Mouse (Mus musculus): Measurements from ENCODE around the gene Galnt7. TPM values are rescaled to one million over a fixed set of nuclear protein-coding genes. Genes with fewer than 3 reads are reported as not detected.

Gene Galnt7
- total and polyA plus RNA-seq, 2 experiments from 2014 or later: 6.6 to 6.8 TPM

GRCm38 (mm10) chr8:57654146-57654545 lies 1.3 kb upstream of the Galnt7 start:
- 83% methylated on average over 7 of the region's 7 CpGs for WGBS
- TF ChIP-seq CTCF (IDR thresholded peaks at IDR 0.05; ENCODE audit: low read depth): no peak
- no peak overlapping the region for H3K9ac ChIP-seq (replicated peaks; ENCODE audit: low read length)
- no peaks in the 10 kb centered on the region for H3K9me3 ChIP-seq (ENCODE audit: low read length)
- H3K4me2 ChIP-seq (ENCODE audit: low read depth, low read length): peak overlapping the region; percentile 94; the same call in 1 of the 2 replicates
- H3K36me3 ChIP-seq (ENCODE audit: insufficient read depth, low read length): no peaks in the 10 kb centered on the region
- H3K4me3 ChIP-seq (ENCODE audit: low read length): no peak overlapping the region
- no peaks in the 10 kb centered on the region for H3K27me3 ChIP-seq (ENCODE audit: insufficient read depth, low read length)
- H3K27ac ChIP-seq: no peak overlapping the region
- DNase-seq (ENCODE audit: low spot score): no peak
- no peak for ATAC-seq
- peaks cover 5% of the 10 kb centered on the region; the same call in 1 of the 2 replicates for H3K4me1 ChIP-seq (ENCODE audit: insufficient read depth, low read length)

GRCm38 (mm10) chr8:57653768-57654125 lies 915 bp upstream of the Galnt7 start:
- Histone ChIP-seq H3K9me3 (ENCODE audit: low read length) (no peaks in the 10 kb centered on the region), H3K4me3 (ENCODE audit: low read length) (peak overlapping the region; percentile 74), H3K27me3 (ENCODE audit: insufficient read depth, low read length) (no peaks in the 10 kb centered on the region), H3K36me3 (ENCODE audit: insufficient read depth, low read length) (no peaks in the 10 kb centered on the region), H3K27ac (peak overlapping the region; percentile 15; the same call in 1 of the 2 replicates), H3K4me2 (ENCODE audit: low read depth, low read length) (peak overlapping the region; percentile 94), H3K9ac (replicated peaks; ENCODE audit: low read length) (no peak overlapping the region), H3K4me1 (ENCODE audit: insufficient read depth, low read length) (peaks cover 5% of the 10 kb centered on the region; the same call in 1 of the 2 replicates)
- no peak for TF ChIP-seq CTCF (IDR thresholded peaks at IDR 0.05; ENCODE audit: low read depth)
- no peak for ATAC-seq
- 8% methylated on average over 7 of the region's 7 CpGs for WGBS
- no peak for DNase-seq (ENCODE audit: low spot score)

- DNase-seq (ENCODE audit: low spot score) (peak; percentile 62), ATAC-seq (peak; percentile 70)
- Histone ChIP-seq H3K4me2 (ENCODE audit: low read depth, low read length) (peak overlapping the region; percentile 94), H3K36me3 (ENCODE audit: insufficient read depth, low read length) (no peaks in the 10 kb centered on the region), H3K4me1 (ENCODE audit: insufficient read depth, low read length) (peaks cover 5% of the 10 kb centered on the region; the same call in 1 of the 2 replicates), H3K9me3 (ENCODE audit: low read length) (no peaks in the 10 kb centered on the region), H3K4me3 (ENCODE audit: low read length) (peak overlapping the region; percentile 74), H3K9ac (replicated peaks; ENCODE audit: low read length) (peak overlapping the region; percentile 89), H3K27ac (peak overlapping the region; percentile 91), H3K27me3 (ENCODE audit: insufficient read depth, low read length) (no peaks in the 10 kb centered on the region)
- TF ChIP-seq CTCF (IDR thresholded peaks at IDR 0.05; ENCODE audit: low read depth): peak; percentile 10; the same call in 1 of the 2 replicates
- WGBS: 1% methylated on average over 25 of the region's 38 CpGs
Measured at GRCm38 (mm10) chr8:57653056-57653767, 380 bp upstream of the Galnt7 start.

- Histone ChIP-seq H3K9ac (replicated peaks; ENCODE audit: low read length) (peak overlapping the region; percentile 89), H3K27me3 (ENCODE audit: insufficient read depth, low read length) (no peaks in the 10 kb centered on the region), H3K9me3 (ENCODE audit: low read length) (no peaks in the 10 kb centered on the region), H3K4me3 (ENCODE audit: low read length) (peak overlapping the region; percentile 74), H3K4me1 (ENCODE audit: insufficient read depth, low read length) (peaks cover 5% of the 10 kb centered on the region; the same call in 1 of the 2 replicates), H3K27ac (peak overlapping the region; percentile 91), H3K4me2 (ENCODE audit: low read depth, low read length) (peak overlapping the region; percentile 94), H3K36me3 (ENCODE audit: insufficient read depth, low read length) (no peaks in the 10 kb centered on the region)
- TF ChIP-seq CTCF (IDR thresholded peaks at IDR 0.05; ENCODE audit: low read depth): no peak
- peak; percentile 81 for ATAC-seq
- WGBS: 0% methylated on average over 67 of the region's 91 CpGs
- DNase-seq (ENCODE audit: low spot score): peak; percentile 71
Measured at GRCm38 (mm10) chr8:57651689-57652455, 960 bp downstream of the Galnt7 start.

- ATAC-seq (no peak), DNase-seq (ENCODE audit: low spot score) (no peak)
- peak overlapping the region; percentile 94 for H3K4me2 ChIP-seq (ENCODE audit: low read depth, low read length)
- no peaks in the 10 kb centered on the region for H3K9me3 ChIP-seq (ENCODE audit: low read length)
- WGBS: 0% methylated on average over 8 of the region's 8 CpGs
- no peaks in the 10 kb centered on the region for H3K27me3 ChIP-seq (ENCODE audit: insufficient read depth, low read length)
- peaks cover 5% of the 10 kb centered on the region; the same call in 1 of the 2 replicates for H3K4me1 ChIP-seq (ENCODE audit: insufficient read depth, low read length)
- H3K9ac ChIP-seq (replicated peaks; ENCODE audit: low read length): peak overlapping the region; percentile 89
- peak overlapping the region; percentile 91; the same call in 1 of the 2 replicates for H3K27ac ChIP-seq
- peak overlapping the region; percentile 74 for H3K4me3 ChIP-seq (ENCODE audit: low read length)
- TF ChIP-seq CTCF (IDR thresholded peaks at IDR 0.05; ENCODE audit: low read depth): no peak
- no peaks in the 10 kb centered on the region for H3K36me3 ChIP-seq (ENCODE audit: insufficient read depth, low read length)
Measured at GRCm38 (mm10) chr8:57651357-57651688, 1.5 kb downstream of the Galnt7 start.

- H3K36me3 ChIP-seq (ENCODE audit: insufficient read depth, low read length): no peaks in the 10 kb centered on the region
- H3K9me3 ChIP-seq (ENCODE audit: low read length): no peaks in the 10 kb centered on the region
- no peak for ATAC-seq
- WGBS: 86% methylated on average over 6 of the region's 6 CpGs
- peaks cover 5% of the 10 kb centered on the region; the same call in 1 of the 2 replicates for H3K4me1 ChIP-seq (ENCODE audit: insufficient read depth, low read length)
- no peak for DNase-seq (ENCODE audit: low spot score)
- H3K4me2 ChIP-seq (ENCODE audit: low read depth, low read length): no peak overlapping the region
- H3K27me3 ChIP-seq (ENCODE audit: insufficient read depth, low read length): no peaks in the 10 kb centered on the region
- no peak for TF ChIP-seq CTCF (IDR thresholded peaks at IDR 0.05; ENCODE audit: low read depth)
- H3K9ac ChIP-seq (replicated peaks; ENCODE audit: low read length): no peak overlapping the region
- no peak overlapping the region for H3K4me3 ChIP-seq (ENCODE audit: low read length)
- H3K27ac ChIP-seq: no peak overlapping the region
Measured at GRCm38 (mm10) chr8:57650216-57650615, 2.6 kb downstream of the Galnt7 start.

All from hindbrain, postnatal 0 days (tissue).